Mouse (Mus musculus) ES-E14 (cell line): ENCODE results near the gene Higd1a. TPM values are rescaled to one million over a fixed set of nuclear protein-coding genes. Genes with fewer than 3 reads are reported as not detected.

Experiments used
- DNase-seq: peaks from one replicate; pipeline ENCODE4 v3.0.0-alpha.2; 2013; ENCODE audit warnings: low read depth, low spot score
- H3K27ac ChIP-seq: 2 replicates; pipeline ENCODE4 v1.5.1; 2012; ENCODE audit warnings: low read depth, mild to moderate bottlenecking, low read length, moderate library complexity, mixed read lengths; ENCODE audit not compliant: poor library complexity, insufficient read depth, severe bottlenecking
- H3K36me3 ChIP-seq: 2 replicates; pipeline ENCODE4 v1.6.1; 2012; ENCODE audit warnings: mild to moderate bottlenecking, low read length, moderate library complexity, mixed read lengths; ENCODE audit not compliant: control insufficient read depth, poor library complexity, insufficient read depth, severe bottlenecking
- H3K4me1 ChIP-seq, 2 experiments: fragments of 150-350 bp in 1 of 2; sonication (generic) in 1 of 2; 2 replicates each; pipeline ENCODE4 v1.6.1; 2012; ENCODE audit warnings: low read length in 2 of 2, mild to moderate bottlenecking in 1 of 2, mixed read lengths in 1 of 2; ENCODE audit not compliant: control insufficient read depth in 2 of 2, insufficient read depth in 2 of 2, poor library complexity in 1 of 2
- H3K4me3 ChIP-seq, 2 experiments: fragments of 150-350 bp in 1 of 2; sonication (generic) in 1 of 2; 2 replicates each; pipeline ENCODE4 v1.5.1; 2012; ENCODE audit warnings: low read length in 2 of 2, low read depth in 1 of 2, mild to moderate bottlenecking in 1 of 2, mixed read lengths in 1 of 2; ENCODE audit not compliant: insufficient read depth in 1 of 2, poor library complexity in 1 of 2, severe bottlenecking in 1 of 2
- H3K9ac ChIP-seq: 2 replicates; pipeline ENCODE4 v1.6.1; 2012; ENCODE audit warnings: low read depth, mild to moderate bottlenecking, low read length, mixed read lengths; ENCODE audit not compliant: poor library complexity, insufficient read depth, severe bottlenecking
- H3K9me3 ChIP-seq: fragments of 150-350 bp; sonication (generic); 2 replicates; pipeline ENCODE4 v1.6.1; 2012; ENCODE audit warnings: low read depth, mild to moderate bottlenecking, low read length; ENCODE audit not compliant: control insufficient read depth, insufficient read depth
- CHD2 ChIP-seq: IDR thresholded peaks from 2 replicates; pipeline ENCODE4 v1.6.1; 2014; ENCODE audit warnings: mild to moderate bottlenecking, low read depth, low read length, inconsistent platforms
- HCFC1 ChIP-seq: IDR thresholded peaks from 2 replicates; pipeline ENCODE4 v1.6.1; 2012; ENCODE audit warnings: low read length, inconsistent platforms, borderline replicate concordance; ENCODE audit not compliant: insufficient read depth
- MAFK ChIP-seq: IDR thresholded peaks from 2 replicates; pipeline ENCODE4 v1.6.1; 2014; ENCODE audit warnings: mild to moderate bottlenecking, low read depth, low read length, inconsistent platforms; ENCODE audit not compliant: insufficient read depth
- ZC3H11A ChIP-seq: IDR thresholded peaks from 2 replicates; pipeline ENCODE4 v1.6.1; 2012; ENCODE audit warnings: low read depth, mild to moderate bottlenecking, inconsistent platforms, low read length, borderline replicate concordance
- ZNF384 ChIP-seq: IDR thresholded peaks from 2 replicates; pipeline ENCODE4 v1.6.1; 2012; ENCODE audit warnings: low read depth, low read length, inconsistent platforms
- in situ Hi-C, 2 experiments: fragments of 600-800 bp; cut with MboI; formaldehyde crosslinking; loops; one replicate each; pipeline ENCODE4 v1.15.1; 2025; ENCODE audit warnings: low sequenced_read_pairs in 2 of 2, inconsistent platforms in 1 of 2; ENCODE audit not compliant: unreplicated experiment in 2 of 2
- total RNA-seq: library from RNA; depleted of rRNA; stranded (reverse); fragments of 300-350 nt; gene quantifications from 2 replicates; pipeline ENCODE4 v1.2.3, GENCODE M21; 2012

Higd1a gene
- total RNA-seq, 1 experiment: 81.2 TPM

DNA sequence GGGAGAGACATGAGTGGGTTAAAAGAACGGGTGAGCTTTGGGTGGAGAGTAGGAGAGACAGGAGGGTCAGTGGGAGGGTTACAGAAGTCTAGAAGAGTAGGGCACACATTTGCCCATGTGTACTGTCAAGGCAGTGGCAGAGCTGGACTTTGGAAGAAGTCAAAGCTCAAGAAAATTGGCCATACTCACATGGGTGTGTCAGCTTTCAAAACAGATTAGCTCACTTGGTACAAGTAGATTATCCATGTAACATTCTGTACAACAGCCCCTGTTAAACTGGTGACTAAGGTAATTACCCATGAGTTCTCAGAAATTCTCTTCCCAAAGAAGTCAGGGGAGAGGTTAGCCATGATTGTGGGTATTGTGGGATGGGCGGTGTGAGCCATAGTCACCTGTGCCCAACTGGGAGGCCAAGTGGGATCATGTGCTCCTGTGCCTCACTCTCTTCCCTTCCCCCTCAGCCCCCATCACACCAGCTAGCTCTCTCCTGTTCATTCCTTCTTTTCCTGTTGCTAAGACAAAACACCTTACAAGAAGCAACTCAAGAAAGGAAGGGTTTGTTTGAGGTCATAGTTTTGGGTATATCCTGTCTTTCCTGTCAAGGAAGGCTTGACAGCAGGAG is 14.0 kb upstream of the Higd1a start:
- Histone ChIP-seq H3K4me3 (no peak overlapping the region), H3K4me1 (no peaks in the 10 kb centered on the region), H3K36me3 (no peaks in the 10 kb centered on the region), H3K27ac (no peak overlapping the region), H3K9me3 (no peaks in the 10 kb centered on the region), H3K9ac (no peak overlapping the region)
- no peak for TF ChIP-seq MAFK
- no peak for TF ChIP-seq ZNF384
- no peak for TF ChIP-seq CHD2
- TF ChIP-seq HCFC1: no peak
- TF ChIP-seq ZC3H11A: no peak
- in situ Hi-C loops: no loop called here
- no peak for DNase-seq

DNA sequence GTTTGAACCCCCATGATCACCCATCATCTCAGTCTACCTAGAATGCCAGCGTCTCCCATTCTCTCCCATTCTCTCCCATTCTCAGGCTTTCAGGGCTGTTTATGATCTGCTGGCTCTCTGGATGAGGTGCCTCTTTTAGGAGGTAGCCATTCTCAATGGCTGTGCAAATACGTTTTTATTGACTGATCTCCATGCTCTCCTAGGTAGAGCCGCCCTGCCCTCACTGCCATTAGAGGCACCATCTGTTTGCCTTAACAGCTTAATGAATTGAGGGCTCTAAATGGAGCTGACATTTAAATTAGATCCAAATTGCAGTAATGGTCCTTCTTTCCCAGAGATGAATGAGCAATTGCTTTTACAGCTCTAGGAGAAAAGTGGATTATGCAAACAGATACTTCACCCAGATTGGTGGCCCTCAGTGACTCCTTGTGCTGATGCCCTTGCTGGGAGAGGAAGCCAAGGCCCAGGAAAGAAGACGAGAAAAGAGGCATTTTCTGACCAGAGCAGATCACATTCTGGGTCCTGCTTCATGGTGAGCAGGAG is 11.9 kb upstream of the Higd1a start:
- no peaks in the 10 kb centered on the region for H3K9me3 ChIP-seq
- in situ Hi-C loops: no loop called here
- DNase-seq: no peak
- H3K36me3 ChIP-seq: no peaks in the 10 kb centered on the region
- H3K4me3 ChIP-seq: no peak overlapping the region
- no peaks in the 10 kb centered on the region for H3K4me1 ChIP-seq
- H3K9ac ChIP-seq: no peak overlapping the region
- no peak for TF ChIP-seq HCFC1
- no peak for TF ChIP-seq ZC3H11A
- no peak for TF ChIP-seq MAFK
- no peak for TF ChIP-seq CHD2
- no peak for TF ChIP-seq ZNF384
- no peak overlapping the region for H3K27ac ChIP-seq

DNA sequence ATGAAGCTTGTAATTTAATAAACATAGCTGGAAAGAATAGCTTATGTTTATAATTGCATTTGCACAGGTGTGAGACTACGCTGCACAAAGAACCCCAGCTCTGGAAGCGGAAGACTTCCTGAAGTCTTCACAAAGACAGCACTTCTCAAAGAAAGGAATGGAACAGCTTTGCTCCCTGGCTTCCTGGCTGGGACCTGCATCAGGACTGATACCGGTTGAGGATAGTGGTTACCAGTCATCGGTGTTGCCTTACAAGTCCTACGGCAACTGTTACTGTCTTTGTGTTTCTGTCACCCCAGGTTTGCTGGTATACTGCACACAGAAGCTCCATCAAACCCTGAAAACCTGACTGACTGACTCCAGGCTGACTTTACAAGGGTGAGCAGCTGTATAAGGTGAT is 11.3 kb upstream of the Higd1a start:
- in situ Hi-C loops: no loop called here
- Histone ChIP-seq H3K27ac (no peak overlapping the region), H3K9ac (no peak overlapping the region), H3K9me3 (no peaks in the 10 kb centered on the region), H3K4me1 (no peaks in the 10 kb centered on the region), H3K4me3 (no peak overlapping the region), H3K36me3 (no peaks in the 10 kb centered on the region)
- no peak for DNase-seq
- TF ChIP-seq ZC3H11A (no peak), ZNF384 (no peak), MAFK (no peak), HCFC1 (no peak), CHD2 (no peak)

DNA sequence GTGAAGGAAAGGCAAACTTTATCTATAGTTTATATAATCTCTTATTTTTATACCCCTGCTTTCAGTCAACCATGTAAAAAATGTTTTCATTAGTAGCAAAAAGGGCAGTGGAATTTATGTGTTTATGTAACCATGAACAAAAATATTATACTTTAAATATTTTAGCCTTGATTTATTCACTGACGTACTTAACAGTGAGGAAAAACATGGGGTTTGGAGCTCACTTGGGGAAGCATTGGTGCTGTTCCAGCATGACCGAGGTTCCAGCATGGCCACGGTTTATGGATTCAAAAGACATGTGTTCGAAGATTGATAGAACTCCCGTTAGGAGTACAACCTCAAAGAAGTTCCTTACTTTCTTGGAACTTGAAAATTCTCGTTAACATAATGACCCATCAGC is 10.1 kb upstream of the Higd1a start:
- Histone ChIP-seq H3K36me3 (no peaks in the 10 kb centered on the region), H3K9me3 (no peaks in the 10 kb centered on the region), H3K27ac (no peak overlapping the region), H3K4me3 (no peak overlapping the region), H3K4me1 (no peaks in the 10 kb centered on the region), H3K9ac (no peak overlapping the region)
- in situ Hi-C loops: no loop called here
- no peak for TF ChIP-seq MAFK
- no peak for TF ChIP-seq ZNF384
- no peak for TF ChIP-seq HCFC1
- DNase-seq: no peak

DNA sequence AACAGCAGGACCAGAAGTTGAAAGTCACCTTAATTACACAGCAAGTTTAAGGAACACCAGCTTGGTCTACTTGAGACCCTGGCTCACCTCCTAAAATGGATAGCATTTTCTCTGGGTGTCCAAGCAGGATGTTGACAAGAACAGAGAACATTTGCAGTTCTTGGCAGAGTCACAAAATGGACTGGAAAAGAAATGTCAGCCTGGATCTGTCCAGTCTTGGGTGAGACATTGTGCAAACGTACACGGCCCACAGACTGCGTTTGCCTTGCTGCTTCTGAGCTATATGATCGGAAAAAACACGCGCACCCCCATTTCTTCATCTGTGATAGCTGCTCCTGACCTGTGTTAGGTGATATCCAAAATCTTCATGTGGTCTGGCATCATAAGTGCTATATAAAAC is 9.5 kb upstream of the Higd1a start:
- no peak for TF ChIP-seq MAFK
- in situ Hi-C loops: no loop called here
- H3K27ac ChIP-seq: no peak overlapping the region
- no peaks in the 10 kb centered on the region for H3K9me3 ChIP-seq
- H3K9ac ChIP-seq: no peak overlapping the region
- H3K4me3 ChIP-seq: no peak overlapping the region
- H3K36me3 ChIP-seq: no peaks in the 10 kb centered on the region
- H3K4me1 ChIP-seq: no peaks in the 10 kb centered on the region
- DNase-seq: no peak
